Mouse (Mus musculus) neural tube, embryonic 14.5 days (tissue): Measurements from ENCODE around the gene Akap1. TPM values are rescaled to one million over a fixed set of nuclear protein-coding genes. Genes with fewer than 3 reads are reported as not detected.

Source experiments
- ATAC-seq: fragments of 200-750 bp; cut with Nextera tagmentation; 2 replicates; pipeline ENCODE4 v1.8.0; 2017; ENCODE audit warnings: low read depth, mild to moderate bottlenecking, moderate TSS enrichment, moderate library complexity
- H3K27ac ChIP-seq: fragments of 300-500 bp; sonication (generic); 2 replicates; pipeline ENCODE4 v1.5.1; 2014; ENCODE audit warnings: low read depth, mild to moderate bottlenecking, control low read depth, low read length, moderate library complexity, mixed read lengths
- H3K27me3 ChIP-seq: fragments of 300-500 bp; sonication (generic); 2 replicates; pipeline ENCODE4 v1.6.1; 2014; ENCODE audit warnings: low read length; ENCODE audit not compliant: control insufficient read depth, insufficient read depth
- H3K36me3 ChIP-seq: fragments of 300-500 bp; sonication (generic); 2 replicates; pipeline ENCODE4 v1.6.1; 2014; ENCODE audit warnings: low read length, mixed read lengths; ENCODE audit not compliant: control insufficient read depth, insufficient read depth
- H3K4me1 ChIP-seq: fragments of 300-500 bp; sonication (generic); 2 replicates; pipeline ENCODE4 v1.6.1; 2014; ENCODE audit warnings: low read length; ENCODE audit not compliant: control insufficient read depth, insufficient read depth
- H3K4me2 ChIP-seq: fragments of 300-500 bp; sonication (generic); 2 replicates; pipeline ENCODE4 v1.6.1; 2014; ENCODE audit warnings: mild to moderate bottlenecking, low read depth, low read length, control low read depth
- H3K4me3 ChIP-seq: fragments of 300-500 bp; sonication (generic); 2 replicates; pipeline ENCODE4 v1.5.1; 2014; ENCODE audit warnings: low read depth, low read length, control low read depth, mixed read lengths
- H3K9ac ChIP-seq: fragments of 300-500 bp; sonication (generic); replicated peaks from 2 replicates; pipeline ENCODE4 v1.6.1; 2014; ENCODE audit warnings: low read depth, mild to moderate bottlenecking, control low read depth, low read length, mixed read lengths
- H3K9me3 ChIP-seq: fragments of 300-500 bp; sonication (generic); 2 replicates; pipeline ENCODE4 v1.6.1; 2016; ENCODE audit warnings: low read length; ENCODE audit not compliant: control insufficient read depth
- WGBS: fragments of 180-500 bp; shearing (Covaris S2); extraction: QIAGEN DNeasy Blood & Tissue Kit; methylation state at CpG from one replicate; pipeline ENCODE4 v1.1.7; 2014; 5-methylcytosine and 5-hydroxymethylcytosine counted together
- polyA plus RNA-seq: library from polyadenylated mRNA; unstranded; fragments of >200 nt; fragmentation: Nextera tagmentation; extraction: Ambion mirVana; gene quantifications from 2 replicates; pipeline ENCODE4 v1.2.1, GENCODE M21; 2014

Gene Akap1
- polyA plus RNA-seq, 1 experiment from 2014 or later = 25.6 TPM

- Histone ChIP-seq H3K27ac (no peak overlapping the region), H3K4me1 (no peaks in the 10 kb centered on the region), H3K36me3 (peaks cover 20% of the 10 kb centered on the region), H3K27me3 (no peaks in the 10 kb centered on the region), H3K4me3 (no peak overlapping the region), H3K9me3 (no peaks in the 10 kb centered on the region), H3K9ac (no peak overlapping the region), H3K4me2 (no peak overlapping the region)
- no peak for ATAC-seq
- WGBS = 73% methylated on average over 10 of the region's 10 CpGs
Measured at GRCm38 (mm10) chr11:88840724-88841350, 23.5 kb downstream of the Akap1 start.

- Histone ChIP-seq H3K4me2 (no peak overlapping the region), H3K36me3 (peaks cover 22% of the 10 kb centered on the region), H3K9me3 (no peaks in the 10 kb centered on the region), H3K9ac (no peak overlapping the region), H3K27me3 (no peaks in the 10 kb centered on the region), H3K4me3 (no peak overlapping the region), H3K27ac (no peak overlapping the region), H3K4me1 (no peaks in the 10 kb centered on the region)
- no peak for ATAC-seq
- 74% methylated on average over 8 of the region's 8 CpGs for WGBS
Measured at GRCm38 (mm10) chr11:88840292-88840691, 24.1 kb downstream of the Akap1 start.

GRCm38 (mm10) chr11:88839379-88839778 lies 25.0 kb downstream of the Akap1 start:
- no peaks in the 10 kb centered on the region for H3K9me3 ChIP-seq
- H3K4me3 ChIP-seq = no peak overlapping the region
- 86% methylated on average over 6 of the region's 6 CpGs for WGBS
- no peak overlapping the region for H3K4me2 ChIP-seq
- H3K27me3 ChIP-seq = no peaks in the 10 kb centered on the region
- H3K9ac ChIP-seq = no peak overlapping the region
- no peak for ATAC-seq
- H3K36me3 ChIP-seq = peaks cover 22% of the 10 kb centered on the region
- H3K4me1 ChIP-seq = no peaks in the 10 kb centered on the region
- no peak overlapping the region for H3K27ac ChIP-seq

DNA sequence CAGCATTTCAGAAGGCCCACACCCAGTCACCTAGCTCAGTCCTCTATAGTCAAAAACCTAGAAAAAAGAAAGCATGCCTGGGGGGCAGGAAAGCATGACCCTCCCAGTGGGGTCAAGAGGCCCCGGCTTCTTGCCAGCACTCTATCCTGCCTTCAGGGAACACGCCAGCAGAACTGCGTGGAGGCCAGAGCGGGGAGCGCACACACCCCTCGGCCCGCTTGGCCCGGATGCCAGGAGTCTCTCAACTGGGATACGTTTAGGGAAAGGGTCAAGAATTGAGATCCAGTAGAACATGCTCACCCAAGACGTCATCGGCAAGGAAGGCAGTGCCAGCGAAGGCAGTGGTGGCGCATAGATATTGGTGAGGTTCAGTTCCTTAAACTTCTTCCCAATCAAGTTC lies 25.8 kb downstream of the Akap1 start:
- WGBS = 93% methylated on average over 13 of the region's 13 CpGs
- no peak for ATAC-seq
- Histone ChIP-seq H3K36me3 (peaks cover 24% of the 10 kb centered on the region), H3K4me2 (no peak overlapping the region), H3K9me3 (no peaks in the 10 kb centered on the region), H3K4me3 (no peak overlapping the region), H3K27me3 (no peaks in the 10 kb centered on the region), H3K27ac (no peak overlapping the region), H3K9ac (no peak overlapping the region), H3K4me1 (no peaks in the 10 kb centered on the region)

DNA sequence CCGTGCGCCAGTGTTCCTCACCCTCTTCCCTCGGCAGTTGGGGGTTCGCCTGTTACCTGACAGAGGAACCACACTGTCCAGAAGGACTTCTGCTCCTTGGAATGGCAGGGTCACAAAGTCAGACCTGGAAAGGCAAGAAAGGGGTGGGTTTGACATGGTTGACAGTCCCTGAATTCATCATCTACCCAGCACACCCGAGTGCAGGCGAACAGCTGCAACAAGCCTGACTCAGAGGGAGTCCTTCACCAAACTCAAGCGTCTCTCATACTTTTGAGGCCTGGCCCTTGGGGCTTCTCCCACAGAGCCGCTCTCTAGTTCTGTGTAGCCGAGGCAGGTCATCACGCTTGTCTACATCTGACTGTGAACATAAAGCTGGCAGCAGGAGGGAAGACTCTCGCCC lies 29.8 kb downstream of the Akap1 start:
- Histone ChIP-seq H3K4me3 (no peak overlapping the region), H3K4me2 (no peak overlapping the region), H3K27me3 (no peaks in the 10 kb centered on the region), H3K4me1 (no peaks in the 10 kb centered on the region), H3K27ac (no peak overlapping the region), H3K9me3 (no peaks in the 10 kb centered on the region), H3K9ac (no peak overlapping the region), H3K36me3 (peaks cover 27% of the 10 kb centered on the region)
- WGBS = 93% methylated on average over 11 of the region's 11 CpGs
- ATAC-seq = no peak

GRCm38 (mm10) chr11:88834134-88834533 lies 30.3 kb downstream of the Akap1 start:
- Histone ChIP-seq H3K4me3 (no peak overlapping the region), H3K36me3 (peaks cover 27% of the 10 kb centered on the region), H3K4me1 (no peaks in the 10 kb centered on the region), H3K9me3 (no peaks in the 10 kb centered on the region), H3K27ac (no peak overlapping the region), H3K9ac (no peak overlapping the region), H3K4me2 (no peak overlapping the region), H3K27me3 (no peaks in the 10 kb centered on the region)
- no peak for ATAC-seq
- WGBS = 88% methylated on average over 14 of the region's 14 CpGs

DNA sequence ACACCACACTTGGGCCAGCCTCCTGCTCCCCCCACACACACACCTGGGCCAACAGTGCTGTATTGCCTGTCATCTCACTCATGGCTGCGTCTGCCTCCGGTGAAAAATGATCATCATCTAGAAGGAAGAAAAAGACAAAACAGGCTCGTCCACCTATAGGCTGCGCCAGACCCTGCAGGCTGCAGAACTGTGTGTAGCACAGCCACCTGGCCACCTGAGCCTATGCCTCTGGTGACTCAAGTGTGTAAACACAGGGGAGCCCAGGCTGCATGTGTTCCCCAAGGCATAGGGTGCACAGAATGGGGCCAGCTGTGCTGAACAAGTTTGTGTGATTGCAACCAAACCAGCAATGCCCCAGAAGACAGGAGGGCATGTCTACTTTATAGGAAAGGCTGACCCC lies 31.3 kb downstream of the Akap1 start:
- no peak overlapping the region for H3K4me2 ChIP-seq
- no peak overlapping the region for H3K27ac ChIP-seq
- no peaks in the 10 kb centered on the region for H3K27me3 ChIP-seq
- H3K4me3 ChIP-seq = no peak overlapping the region
- H3K36me3 ChIP-seq = peaks cover 25% of the 10 kb centered on the region
- no peak for ATAC-seq
- no peak overlapping the region for H3K9ac ChIP-seq
- no peaks in the 10 kb centered on the region for H3K9me3 ChIP-seq
- no peaks in the 10 kb centered on the region for H3K4me1 ChIP-seq
- 82% methylated on average over 4 of the region's 4 CpGs for WGBS

DNA sequence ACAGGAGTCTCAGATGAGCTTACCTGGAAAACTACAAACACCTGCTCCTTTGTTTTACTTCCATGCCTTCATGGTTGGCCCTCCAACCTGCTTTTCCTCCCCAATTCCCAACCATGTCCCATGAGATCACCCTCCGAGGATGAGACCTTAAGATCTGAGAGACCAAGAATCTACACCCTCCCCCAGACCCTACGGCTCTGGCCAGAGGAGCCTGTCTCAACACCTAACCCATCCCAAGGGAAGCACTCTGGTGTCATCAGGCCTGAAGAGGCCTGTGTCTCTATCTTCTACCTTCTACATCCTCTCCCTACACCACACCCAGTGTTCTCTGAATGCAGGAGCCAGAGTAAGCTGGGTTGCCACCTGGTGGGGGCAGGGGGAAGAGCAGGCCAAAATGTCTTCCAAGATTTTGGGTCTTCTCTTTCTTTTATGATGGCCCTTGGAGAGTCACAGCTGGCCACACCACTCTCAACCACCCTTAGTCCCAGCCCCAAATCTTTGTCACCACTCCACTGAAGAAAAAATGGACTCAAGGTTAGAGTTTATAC lies 34.1 kb downstream of the Akap1 start:
- WGBS = 95% methylated on average over 2 of the region's 2 CpGs
- H3K4me2 ChIP-seq = no peak overlapping the region
- H3K27ac ChIP-seq = no peak overlapping the region
- peaks cover 13% of the 10 kb centered on the region; the same call in 1 of the 2 replicates for H3K36me3 ChIP-seq
- H3K27me3 ChIP-seq = no peaks in the 10 kb centered on the region
- no peaks in the 10 kb centered on the region for H3K4me1 ChIP-seq
- ATAC-seq = no peak
- no peak overlapping the region for H3K9ac ChIP-seq
- no peak overlapping the region for H3K4me3 ChIP-seq
- H3K9me3 ChIP-seq = no peaks in the 10 kb centered on the region

GRCm38 (mm10) chr11:88828528-88828927 lies 35.9 kb downstream of the Akap1 start:
- H3K9ac ChIP-seq = no peak overlapping the region
- H3K4me1 ChIP-seq = no peaks in the 10 kb centered on the region
- no peak overlapping the region for H3K27ac ChIP-seq
- H3K36me3 ChIP-seq = peaks cover 2% of the 10 kb centered on the region; the same call in 1 of the 2 replicates
- H3K9me3 ChIP-seq = no peaks in the 10 kb centered on the region
- no peak for ATAC-seq
- H3K27me3 ChIP-seq = no peaks in the 10 kb centered on the region
- no peak overlapping the region for H3K4me2 ChIP-seq
- H3K4me3 ChIP-seq = no peak overlapping the region
